Mouse (Mus musculus) liver, adult 2 months (tissue): ENCODE measurements around the gene Tgm1.

ENCODE experiments used
- CTCF ChIP-seq: fragments of 200-500 bp; IDR thresholded peaks from 2 replicates; pipeline ENCODE4 v1.5.1; 2011; ENCODE audit warnings: low read depth, low read length, control low read depth
- POLR2A ChIP-seq: fragments of 200-500 bp; IDR thresholded peaks from 2 replicates; pipeline ENCODE4 v1.6.1; 2011; ENCODE audit warnings: low read length, control low read depth; ENCODE audit not compliant: insufficient read depth; ENCODE audit errors: extremely low read depth

DNA sequence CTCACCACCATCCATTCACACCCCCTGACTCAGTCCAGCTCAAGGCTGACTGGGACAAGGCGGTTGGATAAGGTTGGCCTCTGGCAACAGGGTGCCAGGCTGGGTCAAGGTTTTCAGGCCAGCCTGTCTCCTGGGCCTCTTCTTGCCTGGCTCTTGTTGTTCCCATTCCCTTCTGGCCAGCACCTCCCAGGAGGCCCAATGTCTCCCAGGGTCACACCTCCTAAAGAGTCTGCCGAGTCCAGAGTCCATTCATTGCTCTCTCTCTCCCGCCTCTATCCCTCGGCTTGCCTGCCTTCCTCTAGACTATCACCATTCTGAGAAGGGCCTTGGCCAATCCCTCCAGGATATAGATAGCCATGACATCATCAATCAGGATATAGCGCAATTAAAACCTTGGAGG is 55.7 kb downstream of the Tgm1 start:
- TF ChIP-seq POLR2A (no peak), CTCF (no peak)
